Mouse (Mus musculus) neural tube, embryonic 15.5 days (tissue): ENCODE measurements around the gene Cyp2j9. TPM values are rescaled to one million over a fixed set of nuclear protein-coding genes. Genes with fewer than 3 reads are reported as not detected.
"Not testable (repeated sequence)": the region's sequence is repeated elsewhere in the genome, so short reads cannot be mapped to it uniquely, and the experiment has no call there.

Source experiments
- ATAC-seq: fragments of 200-750 bp; cut with Nextera tagmentation; 2 replicates; pipeline ENCODE4 v1.8.0; 2017; ENCODE audit warnings: mild to moderate bottlenecking, moderate TSS enrichment, moderate library complexity; ENCODE audit not compliant: low FRiP score
- H3K27ac ChIP-seq: fragments of 300-500 bp; sonication (generic); replicated peaks from 2 replicates; pipeline ENCODE4 v1.5.1; 2015; ENCODE audit warnings: mild to moderate bottlenecking, inconsistent platforms
- H3K27me3 ChIP-seq: fragments of 300-500 bp; sonication (generic); replicated peaks from 2 replicates; pipeline ENCODE4 v1.6.1; 2015; ENCODE audit warnings: inconsistent platforms
- H3K36me3 ChIP-seq: fragments of 300-500 bp; sonication (generic); 2 replicates; pipeline ENCODE4 v1.6.1; 2015; ENCODE audit warnings: inconsistent platforms
- H3K4me1 ChIP-seq: fragments of 300-500 bp; sonication (generic); 2 replicates; pipeline ENCODE4 v1.6.1; 2015; ENCODE audit warnings: inconsistent platforms
- H3K4me2 ChIP-seq: fragments of 300-500 bp; sonication (generic); 2 replicates; pipeline ENCODE4 v1.6.1; 2015; ENCODE audit warnings: inconsistent platforms, mild to moderate bottlenecking, moderate library complexity
- H3K4me3 ChIP-seq: fragments of 300-500 bp; sonication (generic); replicated peaks from 2 replicates; pipeline ENCODE4 v1.5.1; 2015; ENCODE audit warnings: mild to moderate bottlenecking, inconsistent platforms
- H3K9ac ChIP-seq: fragments of 300-500 bp; sonication (generic); replicated peaks from 2 replicates; pipeline ENCODE4 v1.6.1; 2015; ENCODE audit warnings: mild to moderate bottlenecking, inconsistent platforms
- H3K9me3 ChIP-seq: fragments of 300-500 bp; sonication (generic); replicated peaks from 2 replicates; pipeline ENCODE4 v1.6.1; 2016; ENCODE audit warnings: inconsistent platforms
- WGBS: fragments of 180-500 bp; shearing (Covaris S2); methylation state at CpG from one replicate; pipeline ENCODE4 v1.1.7; 2015; ENCODE audit warnings: mixed read lengths; 5-methylcytosine and 5-hydroxymethylcytosine counted together
- polyA plus RNA-seq: library from polyadenylated mRNA; unstranded; fragments of >200 nt; fragmentation: Nextera tagmentation; extraction: Ambion mirVana; gene quantifications from 2 replicates; pipeline ENCODE4 v1.2.1, GENCODE M21; 2015

The Cyp2j9 gene
- 8.1 and 8.7 TPM in 2 replicates for polyA plus RNA-seq

DNA sequence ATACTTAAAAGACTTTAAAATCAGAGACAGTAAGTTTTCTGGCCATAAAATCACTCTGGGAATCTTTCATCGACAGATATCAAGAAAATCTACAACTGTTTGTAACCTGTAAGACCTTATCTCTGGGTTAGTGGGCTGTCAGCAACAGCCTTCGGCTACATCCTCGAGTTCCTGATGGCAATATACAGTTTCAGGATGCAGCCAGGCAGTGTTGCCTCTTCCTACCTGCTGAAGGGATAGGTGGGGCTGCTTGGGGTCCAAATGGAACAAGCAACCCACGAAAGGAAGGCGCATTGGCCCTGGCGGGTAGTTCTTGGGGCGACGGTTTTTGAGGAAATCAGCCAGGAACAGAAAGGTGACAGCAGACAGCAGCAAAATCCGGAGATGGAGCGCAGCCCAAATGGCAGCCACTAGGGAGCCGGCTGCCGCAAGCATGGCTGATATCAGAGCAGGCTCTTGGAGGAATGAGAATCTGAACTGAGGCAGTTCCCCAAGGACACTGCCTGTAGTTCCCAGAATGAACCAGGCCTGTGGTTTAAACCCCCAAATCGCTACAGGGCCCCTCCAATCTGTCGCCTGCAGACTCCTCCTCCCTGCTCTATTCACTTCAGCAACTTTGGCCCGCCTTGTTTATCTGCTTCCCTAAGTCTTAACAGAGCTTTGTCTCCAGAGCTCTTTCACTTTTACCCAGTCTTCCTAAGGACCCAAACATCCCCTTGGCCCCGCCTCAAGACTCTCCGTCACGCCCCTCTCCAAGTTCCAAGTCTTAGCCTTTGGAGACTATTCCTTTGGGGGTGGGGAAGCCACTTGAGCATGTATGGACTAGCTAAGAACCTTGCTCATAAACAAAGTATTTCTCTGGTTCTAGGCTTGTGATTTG is at the start of gene Cyp2j9:
Gene Cyp2j9 (minus strand): TSS at position 668 of the 880 bp plus-strand sequence.
- Histone ChIP-seq H3K9me3 (no peaks in the 10 kb centered on the region), H3K4me3 (peak within 1 kb of the TSS; percentile 39), H3K4me1 (peaks cover 9% of the 10 kb centered on the region; the same call in 1 of the 2 replicates), H3K27me3 (no peaks in the 10 kb centered on the region), H3K36me3 (no peaks in the 10 kb centered on the region), H3K4me2 (peak within 1 kb of the TSS; percentile 61), H3K27ac (peak within 1 kb of the TSS; percentile 71), H3K9ac (peak within 1 kb of the TSS; percentile 34; the same call in 1 of the 2 replicates)
- peak; percentile 92 for ATAC-seq
- 18% methylated on average over 18 of the region's 18 CpGs for WGBS

DNA sequence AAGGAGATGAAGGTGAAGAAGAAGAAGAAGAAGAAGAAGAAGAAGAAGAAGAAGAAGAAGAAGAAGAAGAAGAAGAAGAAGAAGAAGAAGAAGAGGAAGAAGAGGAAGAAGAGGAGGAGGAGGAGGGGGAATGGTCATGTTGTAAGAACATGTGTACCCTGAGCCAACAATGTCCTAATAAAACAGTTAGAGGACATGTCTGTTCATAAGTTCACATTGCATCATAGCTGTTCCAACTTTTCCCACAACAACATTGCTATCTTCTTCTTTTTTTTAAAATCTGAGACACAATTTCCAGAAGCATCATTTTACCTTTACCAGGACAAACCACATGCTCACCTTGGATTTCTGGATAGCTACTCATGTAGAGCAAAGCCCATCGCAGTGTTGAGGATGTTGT is 44.1 kb upstream of the Cyp2j9 start:
- 73% methylated on average over 1 of the region's 1 CpGs for WGBS
- Histone ChIP-seq H3K9me3 (no peaks in the 10 kb centered on the region), H3K4me3 (no peak overlapping the region), H3K27me3 (no peaks in the 10 kb centered on the region), H3K9ac (no peak overlapping the region), H3K36me3 (no peaks in the 10 kb centered on the region), H3K27ac (no peak overlapping the region), H3K4me2 (no peak overlapping the region), H3K4me1 (no peaks in the 10 kb centered on the region)
- no peak for ATAC-seq

- ATAC-seq, result no peak
- WGBS, result 82% methylated on average over 1 of the region's 1 CpGs
- Histone ChIP-seq H3K27me3 (no peaks in the 10 kb centered on the region), H3K4me2 (no peak overlapping the region), H3K9me3 (no peaks in the 10 kb centered on the region), H3K27ac (no peak overlapping the region), H3K9ac (no peak overlapping the region), H3K4me3 (no peak overlapping the region), H3K36me3 (no peaks in the 10 kb centered on the region), H3K4me1 (no peaks in the 10 kb centered on the region)
Measured at GRCm38 (mm10) chr4:96622474-96622873, 31.1 kb upstream of the Cyp2j9 start.

DNA sequence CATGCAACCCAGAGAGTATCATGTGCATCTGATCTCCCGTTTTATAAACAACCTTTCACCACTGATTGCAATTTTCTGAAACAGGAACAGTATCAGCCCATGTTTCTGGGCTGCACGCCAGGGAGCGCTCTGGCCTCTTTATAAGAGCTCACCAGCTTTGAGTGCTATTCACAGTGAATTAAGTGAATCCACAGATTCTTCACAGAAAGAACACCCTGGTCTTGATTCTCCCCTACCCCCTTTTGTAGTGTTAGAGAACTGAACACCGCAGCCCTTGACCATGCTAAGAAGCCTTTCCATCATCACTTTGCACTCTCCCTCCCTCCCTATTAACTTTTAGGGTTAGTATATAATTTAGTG is 393 bp upstream of the Cyp2j9 start:
- ATAC-seq, result peak; percentile 74
- 35% methylated on average over 4 of the region's 4 CpGs for WGBS
- Histone ChIP-seq H3K9ac (peak overlapping the region; percentile 34; the same call in 1 of the 2 replicates), H3K9me3 (no peaks in the 10 kb centered on the region), H3K27ac (peak overlapping the region; percentile 71; the same call in 1 of the 2 replicates), H3K4me1 (peaks cover 9% of the 10 kb centered on the region; the same call in 1 of the 2 replicates), H3K36me3 (no peaks in the 10 kb centered on the region), H3K27me3 (no peaks in the 10 kb centered on the region), H3K4me3 (peak overlapping the region; percentile 39), H3K4me2 (peak overlapping the region; percentile 61)

- H3K4me1 ChIP-seq, result no peaks in the 10 kb centered on the region
- H3K4me2 ChIP-seq, result no peak overlapping the region
- no peaks in the 10 kb centered on the region for H3K27me3 ChIP-seq
- no peaks in the 10 kb centered on the region for H3K36me3 ChIP-seq
- no peaks in the 10 kb centered on the region for H3K9me3 ChIP-seq
- WGBS, result 74% methylated on average over 1 of the region's 1 CpGs
- H3K4me3 ChIP-seq, result no peak overlapping the region
- no peak for ATAC-seq
- no peak overlapping the region for H3K27ac ChIP-seq
- no peak overlapping the region for H3K9ac ChIP-seq
Measured at GRCm38 (mm10) chr4:96581425-96582088, 9.8 kb downstream of the Cyp2j9 start.

DNA sequence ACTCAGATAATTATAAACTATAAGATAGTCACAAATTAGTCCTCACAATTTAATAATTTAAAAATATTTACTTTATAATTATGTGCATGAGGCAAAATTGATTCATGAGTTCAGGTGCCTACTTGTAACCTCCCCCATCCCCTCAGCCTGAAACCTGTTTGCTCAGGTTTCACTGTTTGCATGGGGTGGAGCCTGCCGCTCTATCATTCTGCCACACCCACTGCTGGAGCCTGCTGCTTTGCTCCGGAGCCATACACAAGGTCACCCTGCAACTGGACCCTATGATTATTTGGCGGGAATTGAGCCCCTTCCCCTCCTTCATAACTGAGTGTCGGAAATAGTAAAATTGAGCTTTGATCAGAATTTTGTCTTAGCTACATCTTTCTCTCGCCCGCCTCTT is 11.0 kb downstream of the Cyp2j9 start:
- not testable (repeated sequence) for ATAC-seq, H3K27me3 ChIP-seq, H3K9ac ChIP-seq, H3K36me3 ChIP-seq, H3K9me3 ChIP-seq, H3K27ac ChIP-seq, H3K4me3 ChIP-seq, H3K4me1 ChIP-seq, H3K4me2 ChIP-seq
- 69% methylated on average over 6 of the region's 6 CpGs for WGBS

DNA sequence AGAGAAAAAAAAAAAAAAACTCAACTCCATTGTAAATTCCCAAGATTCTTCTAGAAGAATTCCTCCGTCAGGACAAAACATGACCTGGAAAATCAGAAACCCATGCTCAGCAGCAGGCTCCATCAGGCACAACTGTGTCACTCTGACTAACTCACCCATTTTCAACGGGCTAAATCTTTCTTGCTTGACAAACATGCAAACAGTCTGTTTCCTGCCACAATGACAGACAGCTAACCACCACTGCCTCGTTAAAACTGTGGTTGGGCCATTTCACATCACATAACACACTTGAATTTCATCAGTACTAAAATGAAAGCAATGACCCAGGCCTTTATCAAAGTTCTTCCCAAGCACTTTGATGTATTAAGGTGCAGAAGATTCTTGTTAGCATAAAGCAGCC is 21.9 kb downstream of the Cyp2j9 start:
- no peaks in the 10 kb centered on the region for H3K36me3 ChIP-seq
- H3K9ac ChIP-seq, result no peak overlapping the region
- WGBS, result 71% methylated on average over 3 of the region's 3 CpGs
- no peaks in the 10 kb centered on the region for H3K9me3 ChIP-seq
- H3K4me1 ChIP-seq, result no peaks in the 10 kb centered on the region
- no peak for ATAC-seq
- no peak overlapping the region for H3K4me2 ChIP-seq
- no peaks in the 10 kb centered on the region for H3K27me3 ChIP-seq
- no peak overlapping the region for H3K4me3 ChIP-seq
- H3K27ac ChIP-seq, result no peak overlapping the region

DNA sequence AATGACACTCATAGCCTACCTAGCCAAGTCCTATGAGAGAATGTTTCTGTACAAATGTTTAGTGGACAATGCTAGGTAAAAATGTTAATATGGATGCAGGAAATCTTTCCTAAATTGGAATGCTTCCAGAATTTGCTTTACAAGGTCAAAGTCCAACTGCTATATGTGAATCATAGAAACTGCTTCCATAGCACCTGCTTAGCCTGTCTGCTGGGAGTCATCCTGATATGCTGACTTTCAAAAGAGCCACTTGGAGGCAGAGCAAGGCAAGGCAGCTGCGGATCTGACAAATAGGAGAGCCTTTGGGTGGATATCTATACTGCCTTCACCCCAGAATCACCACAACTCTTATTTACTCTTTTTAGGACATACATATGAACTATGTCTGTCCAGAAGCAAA is 23.4 kb downstream of the Cyp2j9 start:
- no peak for ATAC-seq
- H3K27ac ChIP-seq, result no peak overlapping the region
- H3K27me3 ChIP-seq, result no peaks in the 10 kb centered on the region
- WGBS, result 81% methylated on average over 1 of the region's 1 CpGs
- no peaks in the 10 kb centered on the region for H3K36me3 ChIP-seq
- no peak overlapping the region for H3K9ac ChIP-seq
- H3K4me1 ChIP-seq, result no peaks in the 10 kb centered on the region
- H3K9me3 ChIP-seq, result no peaks in the 10 kb centered on the region
- H3K4me3 ChIP-seq, result no peak overlapping the region
- H3K4me2 ChIP-seq, result no peak overlapping the region

DNA sequence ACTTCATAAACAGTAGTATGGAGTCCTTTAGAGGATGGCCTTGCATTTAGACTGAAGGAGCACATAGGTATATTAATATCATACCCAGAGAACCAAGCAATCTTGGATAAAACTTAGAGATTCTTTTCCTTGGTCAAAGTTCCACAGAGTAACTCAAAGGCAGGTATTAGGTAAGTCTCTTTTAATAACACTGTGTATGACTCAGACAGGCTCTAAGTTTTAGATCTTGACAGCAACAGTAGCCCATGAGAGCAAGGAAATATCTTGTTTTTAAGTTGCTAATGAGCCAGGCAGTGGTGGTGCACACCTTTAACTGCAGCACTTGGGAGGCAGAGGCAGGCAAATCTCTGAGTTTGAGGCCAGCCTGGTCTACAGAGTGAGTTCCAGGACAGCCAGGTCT is 25.6 kb downstream of the Cyp2j9 start:
- no peak for ATAC-seq

DNA sequence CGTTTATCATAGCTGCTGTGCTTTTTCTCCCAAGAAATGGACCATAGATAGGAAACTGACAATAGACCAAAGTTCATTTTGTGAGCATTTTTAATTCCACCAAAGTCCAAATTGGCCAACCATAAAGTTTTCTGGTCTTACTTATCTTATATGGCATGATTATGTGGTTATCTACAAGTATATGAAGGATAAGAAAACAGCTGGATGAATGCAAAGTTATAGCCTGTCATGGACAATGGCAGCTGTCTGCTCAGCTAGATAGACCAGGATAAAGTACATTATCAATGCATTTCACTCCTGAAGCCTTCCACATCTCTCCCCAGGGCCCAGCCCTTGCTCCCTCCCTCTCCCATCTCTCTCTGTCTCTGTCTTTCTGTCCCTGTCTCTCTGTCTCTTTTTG is 30.9 kb downstream of the Cyp2j9 start:
- ATAC-seq, result no peak
- Histone ChIP-seq H3K9me3 (no peaks in the 10 kb centered on the region), H3K27me3 (no peaks in the 10 kb centered on the region), H3K9ac (no peak overlapping the region), H3K27ac (no peak overlapping the region), H3K4me2 (no peak overlapping the region), H3K36me3 (no peaks in the 10 kb centered on the region), H3K4me1 (no peaks in the 10 kb centered on the region), H3K4me3 (no peak overlapping the region)
- WGBS, result 89% methylated on average over 1 of the region's 1 CpGs

More for the DNA sequence above, 25.6 kb downstream of the Cyp2j9 start:
- Histone ChIP-seq H3K4me3 (no peak overlapping the region), H3K27me3 (no peaks in the 10 kb centered on the region), H3K27ac (no peak overlapping the region), H3K9me3 (no peaks in the 10 kb centered on the region), H3K4me2 (no peak overlapping the region), H3K36me3 (no peaks in the 10 kb centered on the region), H3K4me1 (no peaks in the 10 kb centered on the region), H3K9ac (no peak overlapping the region)

- Histone ChIP-seq H3K4me3 (no peak overlapping the region), H3K4me1 (no peaks in the 10 kb centered on the region), H3K36me3 (no peaks in the 10 kb centered on the region), H3K4me2 (no peak overlapping the region), H3K9ac (no peak overlapping the region), H3K27ac (no peak overlapping the region), H3K9me3 (no peaks in the 10 kb centered on the region), H3K27me3 (no peaks in the 10 kb centered on the region)
- 93% methylated on average over 1 of the region's 1 CpGs for WGBS
- ATAC-seq, result no peak
Measured at GRCm38 (mm10) chr4:96559781-96560180, 31.6 kb downstream of the Cyp2j9 start.
